Mouse (Mus musculus) kidney, postnatal 0 days (tissue): ENCODE data around the gene Rps6ka1. TPM values are rescaled to one million over a fixed set of nuclear protein-coding genes. Genes with fewer than 3 reads are reported as not detected.

Experiments
- ATAC-seq: fragments of 200-750 bp; cut with Nextera tagmentation; replicated peaks from 2 replicates; pipeline ENCODE4 v1.8.0; 2017; ENCODE audit warnings: low read depth, moderate number of reproducible peaks, moderate TSS enrichment, moderate library complexity; ENCODE audit not compliant: low FRiP score
- DNase-seq: peaks from one replicate; pipeline ENCODE4 v3.0.0-alpha.2; 2016; ENCODE audit warnings: low spot score
- H3K27ac ChIP-seq: fragments of 300-500 bp; sonication (generic); 2 replicates; pipeline ENCODE4 v1.5.1; 2014; ENCODE audit warnings: mild to moderate bottlenecking
- H3K27me3 ChIP-seq: fragments of 300-500 bp; sonication (generic); 2 replicates; pipeline ENCODE4 v1.6.1; 2014; ENCODE audit warnings: low read length, mixed read lengths; ENCODE audit not compliant: insufficient read depth
- H3K36me3 ChIP-seq: fragments of 300-500 bp; sonication (generic); 2 replicates; pipeline ENCODE4 v1.6.1; 2014; ENCODE audit warnings: low read length, mixed read lengths; ENCODE audit not compliant: insufficient read depth
- H3K4me1 ChIP-seq: fragments of 300-500 bp; sonication (generic); replicated peaks from 2 replicates; pipeline ENCODE4 v1.6.1; 2014; ENCODE audit warnings: antibody characterized with exemption, low read length, mixed read lengths; ENCODE audit not compliant: insufficient read depth
- H3K4me2 ChIP-seq: fragments of 300-500 bp; sonication (generic); 2 replicates; pipeline ENCODE4 v1.6.1; 2014; ENCODE audit warnings: mild to moderate bottlenecking, low read length, moderate library complexity, mixed read lengths
- H3K4me3 ChIP-seq: fragments of 300-500 bp; sonication (generic); replicated peaks from 2 replicates; pipeline ENCODE4 v1.5.1; 2014; ENCODE audit warnings: low read depth, low read length
- H3K9ac ChIP-seq: fragments of 300-500 bp; sonication (generic); 2 replicates; pipeline ENCODE4 v1.6.1; 2014; ENCODE audit warnings: low read depth, low read length
- H3K9me3 ChIP-seq: fragments of 300-500 bp; sonication (generic); replicated peaks from 2 replicates; pipeline ENCODE4 v1.6.1; 2016; ENCODE audit warnings: low read length, inconsistent platforms, mixed read lengths
- CTCF ChIP-seq: IDR thresholded peaks from 2 replicates; pipeline ENCODE4 v1.5.1; 2016; ENCODE audit warnings: antibody characterized with exemption, low read depth, mild to moderate bottlenecking, moderate library complexity
- WGBS: fragments of 180-500 bp; shearing (Covaris S2); extraction: QIAGEN DNeasy Blood & Tissue Kit; methylation state at CpG from one replicate; pipeline ENCODE4 v1.1.7; 2014; 5-methylcytosine and 5-hydroxymethylcytosine counted together
- polyA plus RNA-seq: library from polyadenylated mRNA; unstranded; fragments of >200 nt; fragmentation: Nextera tagmentation; extraction: Ambion mirVana; gene quantifications from 2 replicates; pipeline ENCODE4 v1.2.1, GENCODE M21; 2015

The Rps6ka1 gene
- polyA plus RNA-seq, 1 experiment from 2014 or later = 29.7 TPM

- ATAC-seq (no peak), DNase-seq (no peak)
- Histone ChIP-seq H3K36me3 (0 out of 2 replicates have a peak, but pooled peaks cover 3% of the 10 kb centered on the region), H3K9ac (no peak overlapping the region), H3K9me3 (no peaks in the 10 kb centered on the region), H3K27me3 (no peaks in the 10 kb centered on the region), H3K27ac (no peak overlapping the region), H3K4me1 (0 out of 2 replicates have a peak, but pooled peaks cover 3% of the 10 kb centered on the region), H3K4me3 (no peak overlapping the region), H3K4me2 (no peak overlapping the region)
- no peak for TF ChIP-seq CTCF
- 59% methylated on average over 12 of the region's 12 CpGs for WGBS
Observed at GRCm38 (mm10) chr4:133879145-133879902, 8.3 kb downstream of the Rps6ka1 start.

- no peak overlapping the region for H3K4me2 ChIP-seq
- 0 out of 2 replicates have a peak, but pooled peaks cover 3% of the 10 kb centered on the region for H3K36me3 ChIP-seq
- no peak for DNase-seq
- ATAC-seq = no peak
- H3K27ac ChIP-seq = no peak overlapping the region
- no peak overlapping the region for H3K4me3 ChIP-seq
- no peaks in the 10 kb centered on the region for H3K27me3 ChIP-seq
- 88% methylated on average over 14 of the region's 14 CpGs for WGBS
- 0 out of 2 replicates have a peak, but pooled peaks cover 3% of the 10 kb centered on the region for H3K4me1 ChIP-seq
- no peaks in the 10 kb centered on the region for H3K9me3 ChIP-seq
- H3K9ac ChIP-seq = no peak overlapping the region
- TF ChIP-seq CTCF = peak; percentile 55
Observed at GRCm38 (mm10) chr4:133877850-133878755, 9.5 kb downstream of the Rps6ka1 start.

GRCm38 (mm10) chr4:133874865-133875517, 12.6 kb downstream of the Rps6ka1 start:
- Histone ChIP-seq H3K9me3 (no peaks in the 10 kb centered on the region), H3K4me2 (no peak overlapping the region), H3K27ac (no peak overlapping the region), H3K36me3 (0 out of 2 replicates have a peak, but pooled peaks cover 5% of the 10 kb centered on the region), H3K4me3 (no peak overlapping the region), H3K9ac (no peak overlapping the region), H3K4me1 (0 out of 2 replicates have a peak, but pooled peaks cover 3% of the 10 kb centered on the region), H3K27me3 (no peaks in the 10 kb centered on the region)
- WGBS = 74% methylated on average over 13 of the region's 13 CpGs
- ATAC-seq (no peak), DNase-seq (no peak)
- no peak for TF ChIP-seq CTCF

GRCm38 (mm10) chr4:133873926-133874864, 13.4 kb downstream of the Rps6ka1 start:
- H3K9ac ChIP-seq = no peak overlapping the region
- WGBS = 80% methylated on average over 17 of the region's 17 CpGs
- no peak for DNase-seq

GRCm38 (mm10) chr4:133873431-133873851, 14.2 kb downstream of the Rps6ka1 start:
- no peak for DNase-seq
- Histone ChIP-seq H3K4me2 (no peak overlapping the region), H3K9me3 (no peaks in the 10 kb centered on the region), H3K36me3 (peaks cover 10% of the 10 kb centered on the region), H3K27me3 (no peaks in the 10 kb centered on the region), H3K9ac (no peak overlapping the region), H3K4me1 (0 out of 2 replicates have a peak, but pooled peaks cover 3% of the 10 kb centered on the region), H3K27ac (no peak overlapping the region), H3K4me3 (no peak overlapping the region)
- ATAC-seq = no peak
- no peak for TF ChIP-seq CTCF
- WGBS = 88% methylated on average over 4 of the region's 4 CpGs

More at GRCm38 (mm10) chr4:133873926-133874864, 13.4 kb downstream of the Rps6ka1 start:
- Histone ChIP-seq H3K9me3 (no peaks in the 10 kb centered on the region), H3K4me3 (no peak overlapping the region), H3K27me3 (no peaks in the 10 kb centered on the region), H3K4me1 (0 out of 2 replicates have a peak, but pooled peaks cover 3% of the 10 kb centered on the region), H3K36me3 (peaks cover 5% of the 10 kb centered on the region; the same call in 1 of the 2 replicates), H3K27ac (no peak overlapping the region), H3K4me2 (no peak overlapping the region)
- ATAC-seq = no peak
- no peak for TF ChIP-seq CTCF
